Mouse (Mus musculus) spleen, adult 12 weeks (tissue): ENCODE data around the gene Mon1a.
A peak's percentile ranks its signal among the peaks of the same experiment; 100 is the strongest.

ENCODE experiments used
- DNase-seq: peaks from one replicate; pipeline ENCODE4 v3.0.0; 2022; ENCODE audit warnings: low spot score

Gene Mon1a

DNA sequence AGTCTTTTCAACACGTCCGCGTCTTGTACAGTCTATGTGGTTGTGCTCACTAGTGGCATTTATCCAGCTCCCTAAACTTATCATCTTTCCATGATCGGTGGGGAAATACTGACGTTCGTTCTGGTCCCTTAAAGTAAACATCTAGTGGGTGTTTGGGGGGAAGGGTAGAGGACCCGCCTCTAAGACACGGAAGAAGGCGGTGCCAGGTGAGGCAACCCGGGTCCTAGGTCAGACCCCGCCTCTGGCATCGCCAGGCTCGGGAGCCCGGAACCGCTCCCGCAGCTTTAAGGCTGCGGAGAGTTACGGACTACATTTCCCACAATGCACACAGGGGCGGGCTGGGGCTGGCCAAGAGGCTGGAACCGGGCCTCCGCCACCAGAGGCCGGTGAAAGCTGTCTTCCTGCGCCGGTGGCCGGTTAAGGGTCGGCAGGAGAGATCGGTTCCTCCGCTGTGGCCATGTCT, at the start of gene Mon1a:
Gene Mon1a (plus strand): TSS at position 348 of the 463 bp plus-strand sequence.
- peak; percentile 77 for DNase-seq

DNA sequence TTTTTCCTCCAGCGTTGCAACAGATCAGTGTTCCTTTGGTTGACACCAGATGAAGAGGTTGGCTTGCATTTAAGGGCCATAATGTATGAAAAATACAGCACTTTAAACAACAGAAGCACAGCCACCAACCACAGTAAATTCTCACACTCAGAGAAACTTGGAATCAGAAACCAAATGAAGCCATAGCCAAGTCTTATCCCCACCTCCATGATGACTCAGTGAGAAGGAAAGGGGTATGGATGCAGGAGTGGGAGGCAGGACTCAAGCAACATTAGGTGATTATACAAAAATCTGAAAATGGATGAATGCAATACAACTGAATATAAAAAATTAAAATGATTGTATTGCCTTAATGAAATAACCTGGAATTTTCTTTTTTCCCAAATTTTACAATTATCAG, 49.1 kb upstream of the Mon1a start:
- DNase-seq: no peak

DNA sequence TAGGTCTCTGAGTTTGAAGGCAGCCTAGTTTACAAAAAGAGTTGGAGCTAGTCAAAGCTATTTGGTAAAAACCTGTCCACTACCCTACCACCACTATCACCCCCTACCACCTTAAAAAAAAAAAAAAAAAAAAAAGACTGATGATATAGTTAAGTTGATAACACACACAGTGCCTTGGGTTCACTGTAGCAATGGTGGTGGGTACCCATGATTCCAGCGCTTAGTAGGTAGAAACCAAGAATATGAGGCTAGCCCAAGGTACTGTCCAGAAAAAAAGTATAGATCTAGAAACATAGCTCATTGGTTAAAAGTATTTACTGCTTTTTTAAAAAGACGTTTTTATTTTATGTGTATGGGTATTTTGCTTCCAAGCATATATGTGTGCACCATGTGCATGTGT, 45.2 kb upstream of the Mon1a start:
- DNase-seq: no peak

DNA sequence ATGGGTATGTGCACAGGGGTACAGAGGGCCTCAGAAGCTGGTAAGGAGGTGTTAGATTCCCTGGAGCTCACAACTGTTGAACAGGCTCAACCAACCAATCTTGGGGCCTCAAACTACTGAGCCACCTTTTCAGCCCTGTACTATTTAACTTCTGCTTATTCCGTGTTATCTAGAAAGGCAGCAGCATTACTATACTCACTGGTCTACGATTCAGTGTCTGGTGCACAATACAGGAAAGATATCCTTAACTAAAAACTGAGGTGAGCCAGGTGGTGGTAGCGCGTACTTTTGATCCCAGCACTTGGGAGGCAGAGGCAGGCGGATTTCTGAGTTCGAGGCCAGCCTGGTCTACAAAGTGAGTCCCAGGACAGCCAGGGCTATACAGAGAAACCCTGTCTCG, 39.0 kb upstream of the Mon1a start:
- DNase-seq: no peak

DNA sequence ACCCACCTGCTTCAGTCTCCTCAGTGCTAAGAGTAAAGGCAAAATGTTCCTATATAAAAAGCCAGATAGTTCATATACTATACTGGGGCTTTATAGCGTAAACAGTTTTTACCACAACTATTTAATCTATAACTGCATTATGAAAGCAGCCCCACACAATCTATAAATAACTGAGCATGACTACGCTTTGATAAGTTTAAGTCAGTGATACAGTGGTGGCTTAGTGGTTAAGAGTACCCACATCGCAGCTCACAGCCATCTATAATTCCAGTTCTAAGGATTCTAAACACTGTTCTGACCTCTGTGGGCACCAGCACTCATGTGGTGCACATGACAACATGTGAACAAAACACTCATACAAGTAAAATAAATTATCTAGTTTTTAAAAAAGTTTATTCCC, 29.6 kb upstream of the Mon1a start:
- no peak for DNase-seq

DNA sequence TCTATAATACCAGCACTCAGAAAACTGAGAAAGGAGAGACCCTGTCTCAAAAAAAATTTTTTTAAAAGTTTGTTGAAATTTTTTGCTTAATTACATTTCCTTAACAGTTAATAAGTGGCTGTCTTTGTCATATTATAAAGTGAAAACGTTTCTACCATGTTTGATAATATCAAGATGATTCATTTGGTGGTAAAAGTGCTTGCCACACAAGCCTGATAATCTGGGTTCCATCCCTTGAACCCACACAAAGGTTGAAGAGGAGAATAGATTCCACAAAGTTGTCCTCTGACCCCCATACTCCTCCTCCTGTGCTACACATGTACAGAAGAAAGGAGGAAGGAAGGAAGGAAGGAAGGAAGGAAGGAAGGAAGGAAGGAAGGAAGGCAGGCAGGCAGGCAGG, 23.5 kb upstream of the Mon1a start:
- DNase-seq: no peak

DNA sequence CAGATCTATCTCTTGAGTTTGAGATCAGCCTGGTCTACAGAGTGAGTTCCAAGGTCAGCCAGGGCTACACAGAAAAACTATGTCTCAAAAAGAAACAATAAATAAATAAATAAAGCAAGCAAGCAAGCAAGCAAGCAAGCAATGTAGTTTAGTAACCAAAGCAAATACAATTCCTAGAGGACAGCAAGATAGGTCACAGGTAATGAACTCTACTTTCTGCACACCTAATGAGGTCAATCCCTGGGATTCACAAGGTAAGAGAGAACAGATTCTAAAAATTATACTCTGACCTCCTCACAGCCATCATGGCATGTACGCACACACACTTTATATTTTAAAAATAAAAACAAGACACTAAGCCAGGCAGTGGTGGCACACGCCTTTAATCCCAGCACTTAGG, 21.9 kb upstream of the Mon1a start:
- DNase-seq: no peak

DNA sequence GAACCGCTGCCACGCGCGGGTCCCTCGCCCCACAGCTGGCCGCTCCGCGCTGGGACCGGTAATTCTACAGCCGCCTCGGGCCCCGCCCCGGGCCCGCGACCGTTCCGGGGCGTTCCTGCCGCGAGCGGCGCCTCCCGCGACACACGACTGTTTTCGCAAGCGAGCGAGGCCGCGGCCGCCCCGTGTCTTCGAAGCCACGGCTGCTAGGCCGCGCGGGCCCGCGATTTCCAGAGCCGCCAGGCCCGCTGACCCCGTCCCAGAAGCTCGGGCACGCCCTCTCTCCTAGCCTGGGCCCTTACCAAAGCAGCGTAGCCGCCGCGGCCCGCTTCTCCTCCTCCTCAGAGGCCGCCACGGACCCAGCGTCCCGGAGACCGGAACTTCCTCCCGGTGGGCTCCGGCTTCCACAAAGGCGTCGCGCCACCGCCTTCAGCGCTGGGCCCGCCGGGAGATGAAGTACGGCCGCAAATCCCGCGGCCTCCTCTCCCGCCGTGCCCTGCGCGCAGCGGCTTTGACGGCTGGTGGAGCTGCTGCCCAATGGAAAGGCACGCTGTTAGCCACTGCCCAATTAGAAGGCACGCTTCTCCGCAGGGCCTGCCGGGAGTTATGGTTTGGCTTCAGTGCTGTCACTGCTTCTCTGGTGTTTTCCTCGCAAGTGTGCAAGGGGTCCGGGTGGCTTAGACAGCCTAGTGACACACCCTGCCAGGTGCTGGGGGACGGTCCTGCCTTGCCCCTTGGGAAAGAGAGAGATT, 15.4 kb upstream of the Mon1a start:
- DNase-seq: peak; percentile 87

DNA sequence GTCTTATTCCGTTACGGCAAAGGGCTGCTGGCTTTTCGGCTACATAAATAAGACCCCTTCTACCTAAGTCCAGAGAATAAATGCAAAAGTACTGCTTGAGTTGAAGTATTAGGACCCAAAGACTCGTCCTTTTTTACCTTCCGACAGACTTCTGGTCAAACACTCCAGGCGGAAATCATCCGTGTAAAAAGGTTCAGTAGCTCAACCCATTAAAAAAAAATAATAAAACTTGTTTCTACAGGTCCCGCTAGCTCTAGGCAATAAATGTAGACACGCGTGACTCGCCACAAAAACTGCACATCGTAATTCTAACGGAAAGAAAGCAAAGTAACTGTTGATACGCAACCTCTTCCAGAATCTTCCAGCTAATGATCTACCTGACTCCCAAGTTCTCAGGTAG, 14.8 kb upstream of the Mon1a start, which contains the start of gene Rbm6:
Gene Rbm6 (minus strand): TSS at position 101 of the 400 bp plus-strand sequence.
- DNase-seq: no peak

DNA sequence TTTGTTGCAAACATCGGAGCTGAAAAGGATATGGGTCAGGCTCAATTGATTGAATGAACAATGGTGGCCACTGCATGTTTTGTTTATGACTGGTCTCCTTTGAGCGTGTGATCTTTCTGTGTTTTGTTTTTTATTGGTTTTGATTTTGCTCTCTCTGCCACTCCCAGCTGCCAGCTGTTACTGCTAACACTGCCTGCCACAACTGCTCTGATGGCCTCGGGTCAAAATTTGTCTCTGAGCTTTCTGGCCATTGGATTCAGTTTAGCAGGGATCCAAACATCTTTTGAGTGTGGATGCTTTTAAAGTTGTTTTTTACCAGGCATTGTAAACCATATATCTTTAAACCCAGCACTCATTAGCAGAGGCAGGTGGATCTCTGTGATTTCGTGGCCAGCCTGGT, 7.5 kb upstream of the Mon1a start:
- DNase-seq: no peak

DNA sequence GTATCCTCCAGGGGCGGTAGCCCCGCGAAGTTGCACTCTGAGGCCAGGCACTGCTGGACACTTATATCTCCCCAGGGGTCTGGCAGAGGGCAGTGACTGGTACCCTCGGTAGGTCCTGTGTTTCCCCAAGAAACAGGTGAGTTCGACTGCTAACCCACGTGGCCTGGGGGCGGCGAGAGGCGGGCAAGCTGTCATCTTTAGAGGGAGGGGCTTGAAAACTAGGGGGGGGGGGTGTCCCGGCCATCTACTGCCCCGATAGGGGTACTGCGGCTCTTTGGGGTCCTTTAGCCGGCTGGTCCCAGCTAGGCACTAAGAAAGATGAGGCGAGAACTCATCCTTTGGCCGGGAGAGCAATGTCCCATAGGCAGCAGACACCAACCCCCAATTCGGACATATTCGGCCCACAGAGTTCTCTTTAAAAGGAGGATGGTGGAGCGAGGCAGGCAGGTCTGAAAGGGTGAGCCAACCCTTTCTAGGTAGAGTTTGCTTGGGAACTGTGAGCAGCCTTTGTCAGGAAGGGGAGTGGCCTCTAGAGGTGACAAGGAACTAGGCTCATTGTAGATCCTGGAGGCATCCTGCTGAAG, 408 bp downstream of the Mon1a start:
- no peak for DNase-seq

DNA sequence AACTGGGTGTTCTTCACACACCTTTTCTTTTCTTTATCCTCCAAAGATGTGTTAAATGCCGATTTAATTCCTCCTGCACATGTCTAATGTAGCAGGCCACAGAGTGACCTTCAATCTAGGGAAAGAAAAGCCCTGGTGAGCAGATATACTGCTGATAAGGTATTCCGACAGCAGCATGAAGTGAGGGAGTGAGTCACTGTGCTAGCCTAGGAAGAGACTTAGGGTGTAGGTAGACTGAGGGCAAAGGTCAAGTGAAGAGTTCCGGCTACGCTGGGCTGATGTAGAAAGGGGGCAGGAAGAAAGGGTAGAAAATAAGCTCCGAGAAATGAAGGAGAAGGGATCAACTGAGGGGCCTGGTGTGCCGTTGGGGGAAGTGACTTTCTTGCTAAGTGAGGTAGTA, 2.3 kb downstream of the Mon1a start:
- no peak for DNase-seq

DNA sequence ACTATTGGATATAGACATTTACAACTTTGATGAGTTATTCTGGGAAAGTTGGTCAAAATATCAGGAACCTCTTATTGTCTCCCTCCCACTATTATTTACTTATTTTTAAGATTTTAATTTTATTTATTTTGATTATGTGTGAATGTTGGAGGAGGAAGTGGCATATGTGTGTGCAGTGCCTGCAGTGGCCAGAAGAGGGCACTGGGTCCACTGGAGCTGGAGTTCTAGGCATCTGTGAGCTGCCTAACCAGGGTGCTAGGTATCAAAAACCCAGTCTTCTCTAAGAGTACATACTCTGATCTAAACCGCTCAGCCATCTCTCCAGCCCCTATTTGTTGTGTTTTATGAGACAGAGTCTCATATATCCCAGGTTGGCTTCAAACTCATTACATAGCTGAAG, 3.1 kb downstream of the Mon1a start:
- DNase-seq: no peak

DNA sequence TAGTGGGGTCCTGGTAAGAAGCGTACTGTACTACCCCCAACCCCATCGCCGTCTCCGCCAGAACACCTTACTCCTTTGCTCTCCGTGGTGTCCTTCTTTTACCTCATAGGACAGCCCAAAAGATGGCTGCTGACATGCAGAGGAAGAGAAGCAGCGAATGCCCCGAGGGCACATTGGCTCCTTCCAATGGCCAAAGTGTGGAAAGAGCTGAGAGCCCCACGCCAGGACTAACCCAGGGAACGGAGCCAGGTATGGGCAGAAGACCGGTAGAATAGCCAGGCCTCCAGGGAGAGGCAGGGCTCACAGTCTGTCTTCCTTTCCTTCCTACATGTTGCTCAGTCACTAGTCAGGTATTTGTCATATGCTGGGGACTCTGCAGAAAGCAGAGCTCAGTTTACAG, 10.6 kb downstream of the Mon1a start:
- DNase-seq: no peak

DNA sequence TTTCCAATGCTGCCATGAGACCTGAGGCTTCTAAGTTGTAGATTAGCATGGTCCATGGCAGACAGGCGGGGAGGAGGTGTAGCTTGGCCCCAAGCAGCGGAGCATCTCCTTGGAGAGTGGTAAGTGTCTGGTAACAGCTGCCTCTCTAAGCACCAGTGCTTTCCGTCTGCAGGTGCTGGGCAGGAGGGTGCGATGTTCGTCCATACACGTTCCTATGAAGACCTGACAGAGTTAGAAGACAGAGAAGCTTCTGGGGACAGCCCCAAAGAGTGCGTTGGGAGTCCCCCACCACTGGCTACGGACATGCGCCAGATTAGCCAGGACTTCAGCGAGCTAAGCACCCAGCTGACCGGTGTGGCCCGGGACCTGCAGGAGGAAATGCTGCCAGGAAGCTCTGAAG, 11.9 kb downstream of the Mon1a start:
- no peak for DNase-seq

DNA sequence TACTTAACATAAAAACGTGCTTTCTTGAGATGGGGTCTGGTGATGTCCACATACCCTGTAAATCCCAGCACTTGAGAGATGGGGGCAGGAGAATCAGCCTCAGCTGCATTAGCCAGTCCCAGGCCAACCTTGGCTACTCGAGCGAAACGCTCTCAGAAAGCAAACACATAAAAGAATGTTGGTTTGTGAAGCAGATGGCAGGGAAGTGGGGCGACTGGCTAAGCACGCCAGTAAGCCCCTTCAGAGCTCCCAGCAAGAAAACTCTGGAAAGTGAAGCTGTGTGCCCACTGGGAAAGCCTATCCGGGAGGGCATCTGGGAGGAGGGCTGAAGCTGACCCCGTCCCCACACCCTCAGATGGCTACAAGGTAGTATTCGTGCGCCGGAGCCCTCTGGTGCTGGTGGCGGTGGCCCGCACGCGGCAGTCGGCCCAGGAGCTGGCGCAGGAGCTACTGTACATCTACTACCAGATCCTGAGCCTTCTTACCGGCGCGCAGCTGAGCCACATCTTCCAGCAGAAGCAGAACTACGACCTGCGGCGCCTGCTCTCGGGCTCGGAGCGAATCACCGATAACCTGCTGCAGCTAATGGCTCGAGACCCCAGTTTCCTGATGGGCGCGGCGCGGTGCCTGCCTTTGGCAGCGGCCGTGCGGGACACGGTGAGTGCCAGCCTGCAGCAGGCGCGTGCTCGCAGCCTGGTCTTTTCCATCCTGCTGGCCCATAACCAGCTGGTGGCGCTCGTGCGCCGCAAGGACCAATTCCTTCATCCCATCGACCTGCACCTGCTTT, 13.1 kb downstream of the Mon1a start:
- no peak for DNase-seq

DNA sequence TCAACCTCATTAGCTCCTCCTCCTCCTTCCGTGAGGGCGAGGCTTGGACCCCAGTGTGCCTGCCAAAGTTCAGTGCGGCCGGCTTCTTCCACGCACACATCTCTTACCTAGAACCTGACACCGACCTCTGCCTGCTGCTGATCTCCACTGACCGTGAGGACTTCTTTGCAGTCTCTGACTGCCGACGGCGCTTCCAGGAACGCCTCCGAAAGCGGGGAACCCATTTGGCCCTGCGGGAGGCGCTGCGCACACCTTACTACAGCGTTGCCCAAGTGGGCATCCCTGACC, 13.6 kb downstream of the Mon1a start:
- no peak for DNase-seq

DNA sequence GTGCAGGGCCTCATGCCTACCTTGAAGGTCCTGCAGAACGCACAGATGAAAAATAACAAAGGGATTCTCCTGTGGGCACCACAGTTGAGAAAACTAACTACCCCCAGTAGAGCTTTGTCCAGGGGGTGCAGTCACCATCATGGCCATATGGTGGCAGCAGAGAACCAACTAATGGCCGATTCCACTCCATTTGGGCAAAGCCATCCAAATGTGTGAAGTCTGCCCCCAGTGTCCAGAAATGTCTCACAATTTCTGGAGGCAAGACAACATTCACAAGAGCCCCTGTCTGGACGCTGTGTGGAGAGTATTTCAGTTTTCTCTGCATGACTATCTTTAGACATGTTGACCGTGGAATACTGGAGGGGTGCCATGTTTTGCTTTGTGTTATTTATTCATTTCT, 16.8 kb downstream of the Mon1a start:
- DNase-seq: peak; percentile 82

DNA sequence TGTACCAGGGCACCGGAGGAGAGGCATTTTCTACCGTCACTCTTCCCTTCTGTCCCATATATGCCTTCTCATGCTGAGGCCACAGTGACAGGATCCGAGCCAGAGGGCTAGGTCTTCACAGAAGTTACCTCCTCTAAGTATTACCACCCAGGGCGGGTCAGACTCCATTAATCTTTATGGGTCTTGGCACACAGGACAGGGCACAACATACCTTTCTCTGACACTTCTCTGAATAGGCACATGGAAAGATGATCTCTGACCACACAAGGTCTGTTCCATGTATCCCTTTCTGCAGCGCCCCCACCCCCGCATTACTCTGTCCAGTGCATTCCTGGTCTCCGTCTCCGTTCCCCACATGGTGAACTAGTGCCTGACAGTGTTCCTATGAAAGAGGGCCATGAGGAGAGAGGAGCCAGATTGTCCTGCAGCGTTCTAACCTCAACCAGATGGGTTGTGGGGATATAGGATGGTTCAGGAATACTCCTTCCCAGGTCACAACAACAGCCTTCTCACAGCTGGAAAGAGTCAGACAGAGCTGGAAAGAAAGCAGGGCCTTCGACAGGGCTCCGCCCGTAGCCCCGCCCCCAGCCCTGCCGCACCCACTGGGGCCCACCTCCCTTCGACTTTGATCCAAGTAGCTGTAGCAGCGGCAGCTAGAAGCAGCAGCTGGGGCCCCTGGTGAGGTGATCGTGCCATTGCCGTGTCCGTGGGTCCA, 18.5 kb downstream of the Mon1a start, which contains the start of gene Mst1r:
Gene Mst1r (plus strand): TSS at position 622 of the 715 bp plus-strand sequence.
- no peak for DNase-seq

DNA sequence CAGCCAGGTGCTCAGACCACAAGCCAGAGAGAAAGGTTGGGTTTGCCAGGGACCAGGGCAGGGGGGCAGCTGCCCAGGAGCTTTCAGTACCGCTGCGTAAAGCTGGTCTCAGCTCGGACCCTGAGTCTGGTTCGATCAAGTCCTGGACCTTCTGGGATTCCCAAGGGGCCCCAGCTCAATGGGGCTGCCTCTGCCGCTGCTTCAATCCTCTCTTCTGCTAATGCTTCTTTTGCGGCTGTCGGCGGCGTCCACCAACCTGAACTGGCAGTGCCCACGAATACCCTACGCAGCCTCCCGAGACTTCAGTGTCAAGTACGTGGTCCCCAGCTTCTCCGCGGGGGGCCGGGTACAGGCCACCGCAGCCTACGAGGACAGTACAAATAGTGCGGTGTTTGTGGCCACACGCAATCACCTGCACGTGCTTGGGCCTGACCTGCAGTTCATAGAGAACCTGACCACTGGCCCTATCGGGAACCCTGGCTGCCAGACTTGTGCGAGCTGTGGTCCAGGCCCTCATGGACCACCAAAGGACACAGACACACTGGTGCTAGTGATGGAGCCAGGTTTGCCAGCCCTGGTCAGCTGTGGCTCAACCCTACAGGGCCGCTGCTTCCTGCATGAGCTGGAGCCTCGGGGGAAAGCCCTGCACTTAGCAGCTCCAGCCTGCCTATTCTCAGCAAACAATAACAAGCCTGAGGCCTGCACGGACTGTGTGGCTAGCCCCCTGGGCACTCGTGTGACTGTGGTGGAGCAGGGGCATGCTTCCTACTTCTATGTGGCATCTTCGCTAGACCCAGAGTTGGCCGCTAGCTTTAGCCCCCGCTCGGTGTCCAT, 19.2 kb downstream of the Mon1a start:
- no peak for DNase-seq

DNA sequence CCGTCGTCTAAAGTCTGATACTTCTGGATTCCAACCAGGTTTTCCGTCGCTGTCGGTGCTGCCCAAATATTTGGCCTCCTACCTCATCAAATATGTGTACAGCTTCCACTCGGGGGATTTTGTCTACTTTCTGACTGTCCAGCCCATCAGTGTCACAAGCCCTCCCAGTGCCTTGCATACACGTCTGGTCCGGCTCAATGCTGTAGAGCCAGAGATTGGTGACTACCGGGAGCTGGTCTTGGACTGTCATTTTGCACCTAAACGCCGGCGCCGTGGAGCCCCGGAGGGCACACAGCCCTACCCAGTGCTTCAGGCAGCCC, 19.8 kb downstream of the Mon1a start:
- DNase-seq: no peak
